Mouse (Mus musculus) spleen, postnatal 14 days (tissue): ENCODE results near the gene Ptp4a2.
"Not testable (repeated sequence)": the region's sequence is repeated elsewhere in the genome, so short reads cannot be mapped to it uniquely, and the experiment has no call there.

Source experiments
- DNase-seq, 2 experiments: peaks; one replicate each; pipeline ENCODE4 v3.0.0; 2021 to 2022; ENCODE audit warnings: low spot score in 2 of 2

Gene Ptp4a2

DNA sequence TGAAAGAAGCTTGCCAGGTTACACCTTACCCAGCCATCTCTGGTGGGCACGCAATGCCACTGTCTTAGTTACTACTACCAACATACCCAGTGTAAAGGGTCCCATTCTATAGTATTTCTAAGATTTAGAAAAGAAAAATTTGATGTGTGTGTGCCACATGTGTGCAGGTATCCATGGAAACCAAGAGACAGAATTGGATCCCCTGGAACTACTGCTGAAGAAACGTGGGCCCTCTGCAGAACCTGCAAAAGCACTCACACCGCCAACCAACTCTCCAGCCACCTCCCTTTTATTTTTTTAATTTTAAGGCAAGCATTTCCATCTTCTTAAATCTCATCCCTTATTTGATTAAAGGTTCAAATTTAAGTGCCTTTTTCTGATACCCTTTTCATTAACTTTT, 40.8 kb downstream of the Ptp4a2 start:
- DNase-seq, result no peak

DNA sequence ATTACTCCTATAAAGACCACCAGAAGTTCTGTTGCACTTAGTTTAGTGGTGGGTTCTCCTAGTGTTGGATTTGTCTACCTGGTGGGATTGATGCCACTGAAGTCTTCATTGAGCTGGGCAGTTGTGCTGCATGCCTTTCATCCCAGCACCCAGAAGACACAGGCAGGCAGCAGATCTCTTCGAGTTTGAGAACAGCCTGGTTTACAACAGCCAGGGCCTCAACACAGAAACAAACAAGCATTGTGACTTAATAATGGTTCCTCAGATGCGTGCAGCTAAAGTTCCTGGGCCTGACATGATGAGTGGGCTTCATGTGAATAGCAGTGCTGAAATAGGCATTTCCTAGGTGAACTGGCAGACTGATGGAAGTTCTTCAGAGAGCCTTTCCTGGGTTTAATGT, 42.0 kb downstream of the Ptp4a2 start:
- DNase-seq, result no peak

- no peak for DNase-seq
These were observed 43.0 kb downstream of the Ptp4a2 start for GRCm38 (mm10) chr4:129853996-129854395.

- no peak for DNase-seq
These were observed 43.6 kb downstream of the Ptp4a2 start for GRCm38 (mm10) chr4:129854615-129855014.

- no peak for DNase-seq
These were observed 44.3 kb downstream of the Ptp4a2 start for GRCm38 (mm10) chr4:129855051-129855970.

- DNase-seq, result no peak
These were observed 49.4 kb downstream of the Ptp4a2 start for GRCm38 (mm10) chr4:129860456-129860855.

GRCm38 (mm10) chr4:129861400-129861799, 50.4 kb downstream of the Ptp4a2 start:
- no peak for DNase-seq

GRCm38 (mm10) chr4:129862357-129862756, 51.3 kb downstream of the Ptp4a2 start:
- DNase-seq, result no peak

DNA sequence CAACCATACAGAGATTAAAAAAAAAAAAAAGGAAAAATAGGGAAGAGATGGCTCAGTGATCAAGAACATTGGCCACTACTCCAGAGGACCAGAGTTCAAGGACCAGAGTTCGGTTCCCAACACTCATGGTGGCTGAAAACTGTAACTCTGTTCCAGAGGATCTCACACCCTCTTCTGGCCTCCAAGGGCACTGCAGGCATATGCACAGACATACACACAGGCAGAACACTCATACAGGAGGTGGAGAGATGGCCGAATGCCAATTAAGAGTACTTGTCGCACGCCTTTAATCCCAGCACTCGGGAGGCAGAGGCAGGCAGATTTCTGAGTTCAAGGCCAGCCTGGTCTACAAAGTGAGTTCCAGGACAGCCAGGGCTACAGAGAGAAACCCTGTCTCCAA, 55.2 kb downstream of the Ptp4a2 start:
- not testable (repeated sequence) for DNase-seq

GRCm38 (mm10) chr4:129868211-129868610, 57.2 kb downstream of the Ptp4a2 start:
- DNase-seq, result no peak

GRCm38 (mm10) chr4:129870483-129870882, 59.5 kb downstream of the Ptp4a2 start:
- DNase-seq, result no peak

DNA sequence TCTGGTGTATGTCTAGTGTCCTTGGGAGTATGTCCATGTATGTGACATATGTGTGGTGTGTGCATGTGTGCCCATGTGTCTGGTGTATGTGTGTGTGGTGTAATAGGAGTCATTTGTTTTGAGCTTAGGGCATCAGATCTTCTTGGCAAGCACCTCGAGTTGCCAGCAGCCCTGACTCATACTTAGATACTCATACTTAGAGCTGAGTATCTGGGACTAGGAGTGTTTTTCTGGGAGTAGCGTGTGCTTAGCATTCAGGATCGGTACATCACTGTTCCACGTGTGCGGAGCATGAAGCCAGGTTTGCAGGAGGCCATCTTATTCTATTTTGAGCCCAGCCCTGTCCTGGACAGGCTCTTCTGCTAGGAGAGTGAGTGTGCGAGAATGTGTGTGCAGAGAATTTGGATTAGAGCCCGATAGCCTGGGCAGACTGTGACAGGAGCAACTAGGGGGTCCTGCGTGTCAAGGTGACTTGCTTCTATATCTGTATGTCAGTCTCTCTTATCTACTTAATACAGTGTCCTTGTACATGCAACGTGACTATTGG, 61.4 kb downstream of the Ptp4a2 start:
- DNase-seq, result no peak

DNA sequence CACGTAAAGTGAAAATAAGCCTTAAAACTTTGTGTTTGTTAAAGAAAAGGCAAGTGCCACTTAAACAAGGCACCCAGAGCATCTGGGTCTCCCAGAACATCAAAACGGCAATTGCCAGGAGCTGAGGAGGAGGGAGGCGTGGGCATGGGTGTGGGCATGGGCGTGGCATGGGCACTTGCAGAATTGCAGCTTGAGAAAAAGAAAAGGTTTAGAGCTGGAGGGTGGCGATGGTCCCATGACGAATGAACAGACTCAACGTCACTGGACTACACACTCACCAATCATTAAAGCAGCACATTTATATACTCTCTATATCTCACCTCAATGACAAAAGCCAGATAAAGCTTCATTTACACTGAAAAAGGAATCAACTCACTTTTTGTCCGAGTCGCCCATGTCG, 63.8 kb downstream of the Ptp4a2 start:
- DNase-seq, result no peak

- no peak for DNase-seq
These were observed 64.4 kb downstream of the Ptp4a2 start for GRCm38 (mm10) chr4:129875406-129875805.

DNA sequence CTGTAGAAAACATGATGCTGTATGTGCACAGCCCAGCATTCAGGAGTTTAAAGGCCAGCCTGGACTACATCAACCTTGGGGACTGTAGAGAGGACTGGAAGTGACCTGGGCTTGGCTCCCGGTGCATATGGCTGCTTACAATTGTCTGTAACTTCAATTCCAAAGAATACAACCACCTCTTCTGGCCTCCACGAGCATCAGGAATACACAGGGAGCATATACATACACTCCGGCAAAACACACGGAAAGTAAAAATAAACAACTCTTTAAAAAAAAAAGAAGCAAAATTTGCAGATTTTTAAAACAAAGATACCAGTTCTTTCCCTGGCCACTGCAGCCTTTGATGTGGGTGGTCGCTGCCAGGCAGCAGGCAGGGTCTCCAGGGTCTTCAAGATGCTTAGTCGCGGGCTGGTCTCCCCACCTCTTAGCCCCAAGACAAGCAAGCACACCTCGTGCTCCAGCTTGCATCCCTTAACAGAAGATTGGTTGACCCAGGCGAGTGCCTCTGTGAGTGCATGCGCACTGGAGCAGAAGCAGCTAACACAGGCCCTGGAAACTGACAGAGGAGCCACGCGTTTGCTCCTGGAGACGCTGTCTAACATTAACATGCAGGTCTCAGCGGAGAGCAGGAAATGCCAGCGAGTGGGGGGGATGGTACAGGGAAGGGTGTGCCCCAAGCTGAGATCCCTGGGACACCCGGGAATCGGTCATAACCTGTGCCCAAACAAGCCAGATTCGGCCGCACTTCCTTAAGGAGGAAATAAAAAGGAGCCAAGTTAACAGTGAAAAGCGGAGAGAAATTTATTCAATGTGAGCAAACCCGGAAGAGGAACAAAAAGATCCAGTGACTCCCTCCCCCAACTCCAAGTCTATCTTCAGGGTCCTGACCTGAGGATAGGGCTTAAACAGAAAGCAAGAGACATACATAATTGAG, 66.1 kb downstream of the Ptp4a2 start:
- peak; percentile 24 to 41 for DNase-seq

GRCm38 (mm10) chr4:129877967-129878655, 67.1 kb downstream of the Ptp4a2 start:
- DNase-seq, result peak in 1 of 2 experiments; percentile 38

GRCm38 (mm10) chr4:129878656-129879145, 67.7 kb downstream of the Ptp4a2 start:
- no peak for DNase-seq

GRCm38 (mm10) chr4:129879206-129879780, 68.3 kb downstream of the Ptp4a2 start:
- DNase-seq, result peak in 1 of 2 experiments; percentile 17

DNA sequence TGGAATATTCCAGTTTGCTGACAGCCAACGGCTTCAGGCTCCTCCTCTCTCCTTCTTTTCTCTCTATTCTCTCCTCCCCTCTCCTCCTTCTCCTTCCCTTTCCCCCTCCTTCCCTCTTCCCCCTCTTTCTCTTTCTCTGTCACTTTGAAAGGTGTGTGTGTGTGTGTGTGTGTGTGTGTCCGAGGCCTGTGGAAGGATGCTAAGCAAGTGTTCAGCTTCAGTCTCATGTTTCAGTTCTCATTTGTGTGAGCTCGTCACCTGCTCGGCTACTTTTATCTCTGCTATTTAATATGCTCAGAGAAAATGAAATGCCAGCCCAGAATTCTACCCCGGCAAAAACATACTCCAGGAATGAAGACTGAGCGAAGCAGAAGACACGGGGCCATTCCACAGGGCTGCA, 69.6 kb downstream of the Ptp4a2 start:
- DNase-seq, result no peak

DNA sequence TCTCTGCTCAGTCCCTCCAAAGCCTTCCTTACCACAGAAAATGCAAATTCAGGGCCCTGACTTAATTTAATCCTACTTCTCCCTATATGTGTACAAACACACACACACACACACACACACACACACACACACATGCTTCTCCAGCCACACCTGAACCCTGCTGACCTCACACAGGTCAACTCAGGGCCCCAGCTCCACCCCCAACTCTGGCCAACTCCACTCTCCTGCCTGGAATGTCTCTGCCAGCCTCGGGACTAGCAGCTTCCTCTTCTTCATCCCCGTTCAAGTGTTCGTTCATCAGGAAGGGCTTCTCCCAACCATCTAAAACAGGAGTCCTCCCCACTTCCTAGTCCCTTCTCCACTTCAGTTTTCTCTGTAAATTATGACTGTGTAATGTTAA, 70.6 kb downstream of the Ptp4a2 start:
- no peak for DNase-seq
